Mouse (Mus musculus) MEL-GATA-1-ER (cell line): ENCODE data around the gene 0610010K14Rik.
A peak's percentile ranks its signal among the peaks of the same experiment; 100 is the strongest.

Experiments used
- DNase-seq: peaks from one replicate; pipeline ENCODE4 v3.0.0-alpha.2; 2012; ENCODE audit warnings: low read depth; ENCODE audit errors: extremely low read depth

0610010K14Rik gene

GRCm38 (mm10) chr11:70237457-70238167, at the start of gene 0610010K14Rik:
Gene 0610010K14Rik, minus strand, starts transcription at chr11:70237914.
- peak; percentile 84 for DNase-seq

DNA sequence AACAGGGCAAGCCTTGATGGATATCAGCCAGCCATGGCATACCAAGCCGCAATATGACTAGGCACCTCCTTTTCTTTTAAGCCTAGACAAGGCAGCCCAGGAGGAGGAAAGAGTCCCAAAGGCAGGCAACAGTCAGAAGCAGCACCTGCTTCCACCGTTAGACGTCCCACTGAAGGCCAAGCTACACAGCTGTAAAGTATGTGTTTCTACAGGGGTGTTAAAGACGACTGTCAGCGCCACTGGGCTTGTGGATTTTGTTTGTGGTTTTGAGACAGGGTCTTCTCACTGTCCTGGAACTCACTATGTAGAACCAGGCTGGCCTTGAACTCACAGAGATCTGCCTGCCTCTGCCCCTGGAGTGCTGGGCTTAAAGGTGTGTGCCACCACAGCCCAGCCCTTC, 48.0 kb upstream of the 0610010K14Rik start:
- DNase-seq, result no peak

- no peak for DNase-seq
Observed at GRCm38 (mm10) chr11:70284757-70285156, 47.0 kb upstream of the 0610010K14Rik start.

DNA sequence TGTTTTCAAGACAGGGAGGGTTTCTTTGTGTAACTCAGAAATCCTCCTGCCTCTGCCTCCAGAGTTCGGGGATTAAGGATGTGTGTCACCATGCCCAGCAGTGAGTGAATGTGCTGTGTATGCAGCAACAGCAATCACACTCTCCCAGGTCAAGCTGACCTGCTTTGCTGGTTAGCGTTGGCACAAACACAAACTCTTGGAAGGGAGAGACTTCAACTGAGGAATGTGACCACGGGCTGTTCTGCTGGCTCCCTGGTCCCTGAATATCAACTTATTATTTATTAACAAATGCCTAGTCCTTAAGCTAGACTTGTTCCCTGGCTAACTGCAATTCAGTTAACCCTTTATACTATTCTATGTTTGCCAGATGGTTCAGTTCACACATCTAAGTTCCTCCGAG, 46.0 kb upstream of the 0610010K14Rik start:
- DNase-seq, result no peak

GRCm38 (mm10) chr11:70280441-70280840, 42.7 kb upstream of the 0610010K14Rik start:
- DNase-seq, result peak; percentile 76

DNA sequence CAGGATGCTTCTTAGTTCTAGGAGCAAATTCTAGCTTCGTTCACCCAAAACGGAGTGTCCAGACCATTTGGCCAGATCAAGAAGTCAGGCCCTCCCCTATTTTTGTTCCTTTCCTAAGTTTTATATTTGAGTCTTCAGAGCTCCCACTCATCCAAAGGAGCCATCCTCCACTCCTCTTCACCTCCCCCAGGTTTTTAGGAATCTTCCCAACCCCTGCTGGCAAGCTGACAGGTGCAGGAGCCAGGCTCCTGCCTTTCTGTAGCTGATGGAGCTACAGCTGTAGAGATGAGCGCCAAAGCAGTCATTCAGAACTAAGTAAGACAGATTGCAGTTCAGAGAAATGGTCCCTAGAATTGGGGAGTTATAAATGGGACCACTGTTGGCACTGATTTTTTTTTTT, 41.2 kb upstream of the 0610010K14Rik start:
- no peak for DNase-seq

GRCm38 (mm10) chr11:70271641-70272040, 33.9 kb upstream of the 0610010K14Rik start:
- no peak for DNase-seq

GRCm38 (mm10) chr11:70266405-70266804, 28.7 kb upstream of the 0610010K14Rik start:
- no peak for DNase-seq

DNA sequence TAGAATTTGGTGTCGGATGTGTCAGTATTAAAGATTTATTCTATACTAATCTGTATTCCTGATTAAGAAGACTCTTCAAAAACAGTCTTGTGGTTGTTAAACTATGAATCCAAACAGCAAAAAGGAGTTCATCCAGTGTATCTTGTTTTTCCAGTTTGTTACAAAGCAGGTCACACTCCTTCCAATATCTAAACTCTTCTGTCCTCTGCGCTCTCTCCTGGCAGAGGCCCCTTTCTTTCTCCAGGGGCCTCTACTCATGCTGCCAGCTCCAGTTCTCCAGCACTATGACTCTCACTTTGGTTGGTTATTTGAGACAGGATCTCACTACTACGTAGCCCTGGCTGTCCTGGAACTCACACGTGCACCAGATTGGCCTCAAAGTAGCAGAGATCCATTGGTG, 28.1 kb upstream of the 0610010K14Rik start:
- DNase-seq, result no peak

- DNase-seq, result peak; percentile 43
Observed at GRCm38 (mm10) chr11:70265252-70265651, 27.5 kb upstream of the 0610010K14Rik start.

DNA sequence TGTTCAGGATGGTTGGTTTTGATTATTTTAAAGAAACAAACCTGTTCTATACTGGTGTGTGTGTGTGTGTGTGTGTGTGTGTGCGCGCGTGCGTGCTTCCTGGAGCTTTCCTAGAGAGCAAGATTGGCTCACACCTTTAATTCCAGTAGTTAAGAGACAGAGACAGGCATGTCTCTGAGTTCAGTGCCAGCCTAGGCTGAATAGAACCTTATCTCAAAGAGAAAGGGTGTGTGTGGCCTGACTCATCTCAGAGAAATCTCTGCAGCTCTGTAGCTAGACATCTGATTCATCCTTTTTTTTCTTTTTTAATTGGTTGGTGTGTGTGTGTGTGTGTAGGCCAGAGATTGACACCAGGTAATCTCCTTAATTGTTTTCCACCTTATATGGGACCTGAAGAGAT, 21.3 kb upstream of the 0610010K14Rik start:
- no peak for DNase-seq

DNA sequence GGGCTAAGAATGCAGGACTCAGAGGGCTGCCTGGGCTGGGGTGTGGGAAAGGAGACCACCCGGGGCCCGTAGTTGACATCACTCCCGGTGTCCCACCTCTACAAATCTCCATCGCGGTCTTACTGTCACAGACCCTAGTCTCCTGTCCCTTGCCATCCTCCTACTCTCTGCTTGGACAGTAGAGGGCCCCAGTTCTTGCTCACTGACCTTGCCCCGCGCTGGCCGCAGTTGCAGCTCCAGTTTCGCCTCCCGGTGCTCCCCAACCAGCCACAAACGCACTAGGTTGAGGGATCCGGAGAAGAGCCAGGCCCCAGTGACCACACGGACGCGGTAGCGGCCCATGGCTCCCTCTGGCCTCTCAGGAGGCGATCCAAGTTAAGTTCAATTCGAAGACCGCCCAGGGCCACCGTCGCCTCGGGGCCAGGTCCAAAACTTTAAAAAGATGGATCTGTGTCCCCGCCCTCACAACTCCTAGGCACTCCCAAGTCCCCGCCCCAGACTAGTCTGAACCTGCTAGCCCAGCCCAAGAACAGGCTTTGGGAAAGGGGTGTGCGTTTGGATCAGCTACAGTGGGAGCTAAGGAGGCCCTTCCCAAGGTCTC, 17.3 kb upstream of the 0610010K14Rik start, which contains the start of gene Alox12:
Gene Alox12 (minus strand): TSS at position 423 of the 601 bp plus-strand sequence.
- DNase-seq, result no peak

- DNase-seq, result no peak
Observed at GRCm38 (mm10) chr11:70254337-70254736, 16.6 kb upstream of the 0610010K14Rik start.

DNA sequence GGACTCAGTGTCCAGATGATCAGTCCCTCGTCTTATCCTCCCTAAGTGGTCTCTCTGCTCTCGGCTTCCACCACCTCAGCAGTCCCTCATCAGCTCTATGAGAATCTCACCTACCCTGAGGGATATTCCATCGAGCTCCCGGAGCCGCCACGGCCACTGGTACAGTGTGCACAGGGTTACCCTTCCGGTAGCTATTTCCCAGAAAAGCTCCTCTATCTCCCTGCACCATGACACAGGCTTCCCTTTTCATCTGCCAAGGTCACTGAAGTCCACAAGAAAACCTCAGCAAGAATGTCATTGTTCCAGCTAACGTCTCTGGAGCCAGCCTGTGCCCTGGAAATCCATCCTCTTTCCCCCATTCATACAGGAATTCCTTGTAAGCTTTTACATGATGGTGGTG, 14.1 kb upstream of the 0610010K14Rik start:
- DNase-seq, result no peak

DNA sequence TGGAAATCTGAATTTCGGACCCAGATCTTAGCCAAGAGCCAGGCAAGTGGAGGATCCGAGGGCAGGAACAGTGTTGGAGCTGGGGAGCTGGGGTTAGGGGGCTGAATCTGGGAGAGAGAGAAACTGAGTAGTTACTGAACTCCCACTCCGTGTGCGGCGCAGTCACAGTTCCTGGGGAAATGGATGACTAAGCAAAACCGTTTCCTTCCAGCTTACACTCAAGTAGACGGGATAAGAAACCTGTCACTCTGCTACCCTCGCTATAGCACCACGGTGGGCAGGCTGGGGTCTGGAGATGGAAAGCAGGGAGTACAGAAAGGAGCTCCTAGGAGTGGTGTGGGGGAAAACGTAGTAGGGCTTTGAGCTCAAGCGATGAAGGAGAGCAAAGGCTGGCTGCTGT, 12.4 kb upstream of the 0610010K14Rik start:
- no peak for DNase-seq

DNA sequence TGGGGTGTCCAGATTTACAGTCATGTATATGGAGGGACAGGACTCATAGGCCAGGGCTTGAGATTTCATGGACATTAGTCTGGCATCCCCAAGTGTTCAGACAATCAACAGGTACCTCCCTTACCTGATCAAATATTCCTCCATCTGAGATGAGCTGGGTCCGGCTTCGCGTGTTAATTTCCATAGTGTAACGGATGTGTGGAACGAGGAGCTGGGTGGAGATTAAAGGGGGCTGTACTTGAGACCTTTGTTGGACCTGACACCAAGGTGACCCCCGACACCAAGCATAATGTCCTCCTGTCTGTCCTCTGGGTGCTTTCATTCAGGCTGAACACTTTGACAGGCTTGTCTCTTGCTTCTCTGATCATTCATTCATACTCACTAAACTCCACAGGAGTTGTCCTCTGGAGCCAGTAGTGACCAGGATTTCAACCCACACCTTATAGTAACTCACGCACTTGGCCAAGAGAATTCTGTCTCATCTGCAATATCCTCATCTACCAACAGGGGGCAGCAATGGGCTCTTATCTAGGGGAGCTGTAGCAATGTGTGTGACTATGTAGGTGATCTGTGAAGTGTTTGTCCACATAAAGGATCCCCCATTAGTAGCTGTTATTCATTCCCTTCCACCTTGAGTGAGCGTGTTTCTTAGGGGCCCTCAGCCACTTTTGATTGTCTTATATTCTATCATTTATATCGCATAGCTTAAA, 9.6 kb upstream of the 0610010K14Rik start:
- peak; percentile 45 for DNase-seq

- DNase-seq, result no peak
Observed at GRCm38 (mm10) chr11:70242591-70242990, 4.9 kb upstream of the 0610010K14Rik start.

GRCm38 (mm10) chr11:70239541-70240279, 2.0 kb upstream of the 0610010K14Rik start, which contains the start of the genes Gm21988 and Rnasek:
Gene Gm21988, minus strand, starts transcription at chr11:70239830.
Gene Rnasek, minus strand, starts transcription at chr11:70239842.
- DNase-seq, result peak; percentile 81

DNA sequence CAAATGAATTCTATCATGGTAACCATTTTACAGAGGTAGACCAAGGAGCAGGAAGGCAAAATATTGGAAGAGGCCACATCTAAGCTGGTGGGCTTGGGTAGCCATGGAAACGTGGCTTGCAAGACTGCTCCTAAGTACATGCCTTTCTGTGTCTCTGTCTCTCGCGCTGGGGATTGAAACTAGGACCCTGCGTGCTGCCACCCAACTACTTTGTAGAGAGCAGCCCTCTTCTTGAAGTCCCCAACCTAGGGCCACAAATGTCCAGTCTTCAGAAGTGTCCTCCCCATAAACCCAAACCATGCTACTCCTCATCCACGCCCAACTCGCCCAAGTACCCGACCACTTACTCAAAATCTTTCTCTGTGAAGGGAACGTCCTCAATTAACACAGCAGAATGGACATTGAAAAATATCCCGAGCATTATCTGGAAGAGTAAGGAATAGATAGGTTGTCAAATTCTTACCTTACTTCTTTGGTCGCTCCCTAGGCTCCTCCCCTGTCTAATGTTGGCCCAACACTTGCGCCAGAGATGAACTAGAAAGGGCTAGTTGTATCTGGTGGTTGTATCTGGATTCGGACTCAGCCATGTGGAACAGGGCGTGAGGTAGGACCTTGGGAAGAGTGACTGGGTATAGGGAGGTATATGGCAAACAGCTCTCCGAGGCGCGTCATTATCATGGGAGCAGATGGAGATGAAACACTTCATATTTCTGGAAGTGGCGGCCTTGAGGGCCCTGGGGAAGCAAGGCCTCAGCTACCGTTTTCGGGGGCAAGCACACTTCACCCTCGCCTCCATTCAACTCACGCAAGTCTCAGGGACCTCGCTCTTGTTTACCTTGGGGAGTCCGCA, 1.1 kb upstream of the 0610010K14Rik start:
- no peak for DNase-seq

GRCm38 (mm10) chr11:70236717-70237116, 997 bp downstream of the 0610010K14Rik start:
- DNase-seq, result no peak
